Mouse (Mus musculus) embryonic facial prominence, embryonic 14.5 days (tissue): ENCODE results near the gene Prpsap1. TPM values are rescaled to one million over a fixed set of nuclear protein-coding genes. Genes with fewer than 3 reads are reported as not detected.

Source experiments
- ATAC-seq: fragments of 200-750 bp; cut with Nextera tagmentation; 2 replicates; pipeline ENCODE4 v1.8.0; 2017; ENCODE audit warnings: low read depth, moderate number of reproducible peaks, moderate TSS enrichment
- DNase-seq: peaks from one replicate; pipeline ENCODE4 v3.0.0-alpha.2; 2015; ENCODE audit warnings: low spot score
- H3K27ac ChIP-seq: fragments of 300-500 bp; sonication (generic); replicated peaks from 2 replicates; pipeline ENCODE4 v1.5.1; 2014; ENCODE audit warnings: low read depth, mild to moderate bottlenecking, low read length, moderate library complexity
- H3K27me3 ChIP-seq: fragments of 300-500 bp; sonication (generic); replicated peaks from 2 replicates; pipeline ENCODE4 v1.6.1; 2014; ENCODE audit warnings: low read length; ENCODE audit not compliant: control insufficient read depth, insufficient read depth
- H3K36me3 ChIP-seq: fragments of 300-500 bp; sonication (generic); 2 replicates; pipeline ENCODE4 v1.6.1; 2014; ENCODE audit warnings: low read length, mixed read lengths; ENCODE audit not compliant: control insufficient read depth, insufficient read depth
- H3K4me1 ChIP-seq: fragments of 300-500 bp; sonication (generic); 2 replicates; pipeline ENCODE4 v1.6.1; 2014; ENCODE audit warnings: antibody characterized with exemption, low read length; ENCODE audit not compliant: control insufficient read depth, insufficient read depth
- H3K4me2 ChIP-seq: fragments of 300-500 bp; sonication (generic); 2 replicates; pipeline ENCODE4 v1.6.1; 2014; ENCODE audit warnings: low read depth, mild to moderate bottlenecking, low read length, moderate library complexity, mixed read lengths
- H3K4me3 ChIP-seq: fragments of 300-500 bp; sonication (generic); 2 replicates; pipeline ENCODE4 v1.5.1; 2014; ENCODE audit warnings: low read depth, mild to moderate bottlenecking, low read length
- H3K9ac ChIP-seq: fragments of 300-500 bp; sonication (generic); 2 replicates; pipeline ENCODE4 v1.6.1; 2014; ENCODE audit warnings: low read depth, mild to moderate bottlenecking, low read length, moderate library complexity, mixed read lengths
- H3K9me3 ChIP-seq: fragments of 300-500 bp; sonication (generic); 2 replicates; pipeline ENCODE4 v1.6.1; 2016; ENCODE audit warnings: low read length; ENCODE audit not compliant: control insufficient read depth
- WGBS: fragments of 180-500 bp; shearing (Covaris S2); extraction: QIAGEN DNeasy Blood & Tissue Kit; methylation state at CpG from one replicate; pipeline ENCODE4 v1.1.7; 2014; 5-methylcytosine and 5-hydroxymethylcytosine counted together
- polyA plus RNA-seq: library from polyadenylated mRNA; unstranded; fragments of >200 nt; fragmentation: Nextera tagmentation; extraction: Ambion mirVana; gene quantifications from 2 replicates; pipeline ENCODE4 v1.2.1, GENCODE M21; 2014

Gene Prpsap1
- polyA plus RNA-seq, 1 experiment from 2014 or later, result 122 TPM

DNA sequence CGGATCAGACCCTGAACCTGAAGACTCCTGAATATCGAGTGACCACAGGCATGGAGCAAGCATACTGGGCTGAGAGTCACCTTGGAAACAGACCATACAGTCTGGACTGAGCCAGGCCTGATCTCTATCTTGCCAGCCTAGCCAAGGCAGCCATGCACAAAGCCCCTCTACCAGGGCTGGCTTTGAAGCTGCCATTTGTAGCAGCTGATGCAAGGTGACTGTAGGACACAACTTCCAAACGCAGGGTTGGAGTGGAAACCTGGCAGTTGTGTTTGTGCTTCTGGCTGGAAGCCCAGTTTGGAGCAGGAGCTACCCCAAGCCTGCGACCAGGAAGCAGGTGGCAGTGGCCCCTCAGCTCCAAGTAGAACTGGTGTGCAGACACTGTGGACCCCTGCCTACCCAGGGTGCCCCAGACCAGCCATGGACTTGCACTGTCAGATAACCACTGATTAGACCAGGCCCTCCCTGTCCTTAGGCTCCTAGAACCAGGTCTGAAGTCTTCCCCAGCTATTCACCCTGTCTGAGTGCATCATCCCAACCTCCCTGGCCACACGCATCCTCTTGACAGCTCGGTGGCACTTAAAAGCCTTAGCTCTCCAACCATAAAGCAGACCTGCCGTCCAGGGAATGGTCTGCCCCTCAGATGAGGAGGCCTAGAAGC, 53.5 kb downstream of the Prpsap1 start:
- 81% methylated on average over 7 of the region's 7 CpGs for WGBS
- H3K27ac ChIP-seq, result no peak overlapping the region

DNA sequence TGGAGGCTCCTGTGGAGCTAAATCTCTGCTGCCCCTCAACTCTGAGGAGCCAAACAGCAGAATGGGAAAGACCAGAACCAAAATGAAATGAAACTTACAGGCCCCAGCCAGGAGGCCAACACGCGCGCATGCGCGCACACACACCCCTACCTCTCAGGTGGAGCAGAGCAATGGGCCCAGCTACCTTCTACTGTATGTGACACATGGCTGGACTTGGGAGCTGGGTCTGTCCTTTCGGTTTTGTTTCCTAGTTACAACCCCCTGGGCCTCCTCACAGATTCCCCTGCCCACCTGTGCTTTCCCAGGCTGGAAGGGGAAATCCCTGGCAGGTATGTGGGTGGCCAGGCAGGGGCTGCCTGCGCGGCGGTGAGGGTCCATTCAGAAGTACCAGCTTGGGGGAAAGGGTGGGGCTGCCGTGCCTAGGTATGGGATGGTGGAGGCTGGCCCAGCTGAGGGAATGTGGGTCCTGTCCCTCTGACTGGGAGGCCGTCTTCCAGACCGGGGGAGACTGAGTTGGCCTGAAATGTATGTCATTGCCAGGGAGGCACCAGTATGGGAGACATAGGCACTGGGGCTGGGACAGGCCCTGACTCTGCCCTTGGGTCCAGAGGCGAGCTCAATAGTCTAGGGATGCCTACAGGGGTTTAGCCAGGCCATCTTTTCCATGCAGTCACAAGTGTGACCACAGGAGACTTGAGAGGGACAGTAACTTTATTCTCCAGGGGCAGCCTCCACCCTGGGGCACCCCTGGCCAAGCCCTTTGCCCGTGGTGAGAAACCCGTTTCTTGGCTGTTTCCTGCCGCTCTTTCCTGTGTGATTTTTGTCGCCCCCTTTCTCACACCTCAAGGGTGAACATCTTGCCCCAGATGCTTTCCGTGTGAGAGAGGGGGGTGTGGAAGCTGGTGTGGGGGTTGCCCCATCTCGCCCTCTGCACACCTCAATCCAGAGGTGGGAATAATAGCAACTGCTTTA, 54.4 kb downstream of the Prpsap1 start:
- Histone ChIP-seq H3K27ac (no peak overlapping the region), H3K9ac (no peak overlapping the region), H3K36me3 (peaks cover 33% of the 10 kb centered on the region), H3K4me3 (no peak overlapping the region), H3K4me2 (no peak overlapping the region), H3K9me3 (no peaks in the 10 kb centered on the region), H3K4me1 (peaks cover 16% of the 10 kb centered on the region), H3K27me3 (no peaks in the 10 kb centered on the region)
- DNase-seq (no peak), ATAC-seq (no peak)
- 86% methylated on average over 19 of the region's 19 CpGs for WGBS

More for the DNA sequence above, 53.5 kb downstream of the Prpsap1 start:
- Histone ChIP-seq H3K4me3 (no peak overlapping the region), H3K4me2 (no peak overlapping the region), H3K9ac (no peak overlapping the region), H3K27me3 (no peaks in the 10 kb centered on the region), H3K9me3 (no peaks in the 10 kb centered on the region), H3K36me3 (peaks cover 33% of the 10 kb centered on the region), H3K4me1 (peaks cover 10% of the 10 kb centered on the region)
- DNase-seq (peak; percentile 46), ATAC-seq (no peak)

DNA sequence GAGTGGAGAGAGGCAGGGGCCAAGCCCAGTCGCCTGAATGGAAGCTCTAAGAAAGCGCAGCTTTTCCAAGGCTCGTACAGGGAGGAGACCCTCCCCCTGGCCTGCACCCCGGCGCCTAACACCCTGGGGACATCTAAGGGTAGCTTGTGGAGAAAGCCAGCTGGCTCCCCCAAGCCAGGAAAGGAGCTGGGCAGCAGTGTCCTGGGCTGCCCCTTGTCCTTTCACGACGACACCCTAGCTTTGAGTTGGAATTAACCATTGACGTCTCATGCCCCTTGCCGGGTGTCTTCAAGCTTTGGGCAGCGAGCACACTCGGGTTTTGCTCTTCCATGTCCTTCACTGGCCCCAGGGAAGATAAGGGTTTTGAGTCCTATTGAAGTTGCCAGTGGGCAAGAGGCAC, 56.5 kb downstream of the Prpsap1 start:
- Histone ChIP-seq H3K4me3 (no peak overlapping the region), H3K27me3 (no peaks in the 10 kb centered on the region), H3K4me1 (peaks cover 16% of the 10 kb centered on the region), H3K27ac (no peak overlapping the region), H3K4me2 (no peak overlapping the region), H3K9ac (no peak overlapping the region), H3K36me3 (peaks cover 33% of the 10 kb centered on the region), H3K9me3 (no peaks in the 10 kb centered on the region)
- whole genome bisulfite sequencing, result 85% methylated on average over 11 of the region's 11 CpGs
- DNase-seq, result no peak
- no peak for ATAC-seq

DNA sequence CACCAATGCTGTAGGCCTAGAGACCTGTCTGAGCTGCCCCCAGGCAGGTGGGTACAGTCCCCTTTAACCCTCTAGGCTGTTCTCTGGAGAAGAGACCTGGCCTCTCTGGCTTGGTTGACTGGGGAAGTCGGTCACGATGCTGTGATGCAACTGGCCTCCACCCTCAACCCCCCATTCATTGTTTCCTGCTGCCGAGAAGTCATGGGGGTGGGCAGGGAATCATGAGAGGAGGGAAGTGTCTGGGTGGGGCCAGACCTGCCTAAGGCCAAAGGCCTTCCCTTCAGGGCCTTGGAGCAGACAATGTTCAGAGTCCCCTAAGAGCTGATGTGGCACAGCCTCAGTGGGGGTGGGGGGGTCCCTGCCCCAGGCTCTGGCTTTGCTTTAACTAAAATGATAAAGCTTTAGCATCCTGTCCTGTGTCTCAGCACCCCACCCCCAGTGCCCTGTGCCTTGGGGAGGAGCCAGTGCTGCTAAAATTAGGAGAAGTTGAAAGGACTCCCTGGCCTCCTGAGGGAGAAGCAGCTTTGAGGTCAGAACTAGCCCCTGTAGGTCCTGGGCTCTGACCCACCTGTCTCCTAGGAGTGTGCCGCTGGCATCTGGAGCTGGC, 57.2 kb downstream of the Prpsap1 start:
- Histone ChIP-seq H3K9ac (peak overlapping the region; percentile 37), H3K27ac (0 out of 2 replicates have a peak overlapping the region, but pooled peaks have one; percentile 13), H3K4me3 (peak overlapping the region; percentile 2; the same call in 1 of the 2 replicates), H3K4me2 (peak overlapping the region; percentile 59), H3K9me3 (no peaks in the 10 kb centered on the region), H3K4me1 (peaks cover 16% of the 10 kb centered on the region), H3K36me3 (peaks cover 33% of the 10 kb centered on the region), H3K27me3 (no peaks in the 10 kb centered on the region)
- ATAC-seq (no peak), DNase-seq (no peak)
- whole genome bisulfite sequencing, result 44% methylated on average over 4 of the region's 4 CpGs

DNA sequence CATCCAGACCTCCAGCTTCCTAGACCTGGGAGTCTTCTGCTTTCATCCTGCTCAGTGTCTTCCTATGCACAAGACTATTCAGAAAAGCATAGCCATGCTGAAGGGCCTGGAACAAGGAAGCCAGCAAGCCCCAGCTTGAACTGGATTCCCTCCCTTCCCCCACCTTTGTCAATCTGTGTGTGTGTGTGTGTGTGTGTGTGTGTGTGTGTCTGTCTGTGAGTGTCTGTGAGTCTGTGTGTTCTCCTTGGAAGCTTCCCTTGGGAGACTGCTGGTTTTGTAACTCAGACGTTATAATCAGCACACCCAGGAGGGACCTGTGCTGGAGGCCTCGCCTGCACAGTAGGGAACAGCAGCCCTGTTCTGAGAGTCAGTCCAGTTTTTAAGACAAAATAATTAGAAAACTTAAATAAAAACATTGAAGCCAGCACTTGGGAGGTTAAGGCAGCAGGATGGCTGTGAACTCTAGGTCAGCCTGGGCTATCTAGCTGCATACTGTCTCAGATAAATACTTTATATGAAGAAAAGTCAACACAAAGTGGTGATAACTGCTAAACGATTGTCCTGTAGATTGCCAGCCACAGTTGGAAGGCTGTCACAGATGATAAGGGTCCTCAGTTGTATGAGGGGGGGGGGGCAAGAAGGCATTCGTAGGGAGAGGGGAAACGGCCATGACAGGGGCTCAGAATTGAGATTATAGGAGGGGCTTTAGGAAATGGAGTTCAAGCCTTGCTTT, 57.8 kb downstream of the Prpsap1 start:
- Histone ChIP-seq H3K27me3 (no peaks in the 10 kb centered on the region), H3K36me3 (peaks cover 33% of the 10 kb centered on the region), H3K9ac (peak overlapping the region; percentile 79), H3K4me1 (peaks cover 16% of the 10 kb centered on the region), H3K4me2 (peak overlapping the region; percentile 59), H3K27ac (no peak overlapping the region), H3K9me3 (no peaks in the 10 kb centered on the region), H3K4me3 (0 out of 2 replicates have a peak overlapping the region, but pooled peaks have one; percentile 68)
- ATAC-seq (no peak), DNase-seq (no peak)
- WGBS, result 50% methylated on average over 5 of the region's 5 CpGs

DNA sequence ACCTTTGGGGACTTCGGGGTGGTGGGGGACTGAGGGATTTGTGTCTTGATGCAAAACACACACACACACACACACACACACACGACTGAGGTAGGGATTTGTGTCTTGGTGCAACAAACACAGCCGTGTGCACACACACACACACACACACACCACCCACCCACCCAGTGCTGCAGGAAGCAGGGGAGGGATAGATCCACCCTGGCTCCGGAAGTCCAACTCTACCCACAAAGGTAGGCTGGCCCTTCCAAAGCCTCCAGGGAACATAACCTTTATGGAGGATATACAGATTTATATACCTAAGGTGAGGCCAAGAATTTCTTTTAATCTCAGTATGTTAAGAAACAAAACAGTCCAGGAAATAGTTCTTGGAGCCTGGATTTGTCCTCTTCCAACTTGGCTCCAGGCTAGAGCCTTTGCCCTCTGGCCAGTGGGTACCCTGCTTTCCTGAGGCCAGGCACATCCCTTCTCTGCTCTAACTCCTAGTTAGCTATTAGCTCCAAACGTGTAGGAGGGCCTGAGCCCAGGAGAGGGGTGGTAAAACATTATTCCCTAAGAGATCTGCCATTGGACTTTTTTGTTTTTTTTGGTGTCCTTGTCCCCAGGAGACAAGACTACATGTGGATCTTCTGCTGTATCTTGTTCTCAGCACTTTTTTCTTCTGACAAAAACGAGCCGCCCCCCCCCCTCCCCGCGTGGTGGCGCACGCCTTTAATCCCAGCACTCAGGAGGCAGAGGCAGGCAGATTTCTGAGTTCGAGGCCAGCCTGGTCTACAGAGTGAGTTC, 58.8 kb downstream of the Prpsap1 start:
- no peak for DNase-seq
- WGBS, result 52% methylated on average over 12 of the region's 12 CpGs

DNA sequence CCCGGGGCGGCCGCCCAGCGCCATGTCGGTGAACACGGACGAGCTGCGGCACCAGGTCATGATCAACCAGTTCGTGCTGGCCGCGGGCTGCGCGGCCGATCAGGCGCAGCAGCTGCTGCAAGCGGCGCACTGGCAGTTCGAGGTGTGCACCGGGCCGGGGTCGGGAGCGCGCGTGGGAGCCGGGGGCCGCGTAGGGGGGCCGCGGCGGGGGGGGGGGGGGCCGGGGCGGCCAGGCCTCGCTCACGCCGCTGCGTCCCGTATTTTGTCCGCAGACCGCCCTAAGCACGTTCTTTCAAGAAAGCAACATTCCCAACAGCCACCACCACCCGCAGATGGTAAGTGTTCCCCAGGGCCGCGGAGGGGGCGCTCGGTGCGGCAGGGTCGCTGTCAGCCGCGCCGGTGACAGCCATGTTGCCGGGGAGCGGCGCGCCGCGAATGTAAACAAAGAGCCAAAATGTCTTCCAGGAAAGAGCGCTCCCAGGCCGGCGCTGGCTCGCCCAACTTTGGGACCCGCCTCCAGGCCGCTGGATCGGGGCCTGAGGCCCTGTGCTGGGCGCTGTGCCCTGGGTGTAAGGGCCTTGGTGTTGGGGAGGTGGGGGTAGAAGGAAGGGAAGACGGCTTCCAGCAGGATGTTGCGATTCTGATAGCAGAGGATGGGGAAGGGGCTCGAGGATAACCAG, 59.6 kb downstream of the Prpsap1 start:
- under 1% methylated on average over 27 of the region's 67 CpGs for WGBS
- Histone ChIP-seq H3K4me2 (peak overlapping the region; percentile 59), H3K27me3 (no peaks in the 10 kb centered on the region), H3K27ac (peak overlapping the region; percentile 90), H3K36me3 (peaks cover 27% of the 10 kb centered on the region), H3K4me1 (peaks cover 16% of the 10 kb centered on the region), H3K4me3 (peak overlapping the region; percentile 68), H3K9ac (peak overlapping the region; percentile 79), H3K9me3 (no peaks in the 10 kb centered on the region)
- DNase-seq, result peak; percentile 68
- peak; percentile 2; the same call in 1 of the 2 replicates for ATAC-seq

More for the DNA sequence above, 58.8 kb downstream of the Prpsap1 start:
- H3K9me3 ChIP-seq, result no peaks in the 10 kb centered on the region
- peak overlapping the region; percentile 68 for H3K4me3 ChIP-seq
- no peaks in the 10 kb centered on the region for H3K27me3 ChIP-seq
- H3K27ac ChIP-seq, result peak overlapping the region; percentile 90
- no peak for ATAC-seq
- peaks cover 16% of the 10 kb centered on the region for H3K4me1 ChIP-seq
- peak overlapping the region; percentile 59 for H3K4me2 ChIP-seq
- H3K36me3 ChIP-seq, result peaks cover 33% of the 10 kb centered on the region
- peak overlapping the region; percentile 79 for H3K9ac ChIP-seq
